Mouse (Mus musculus) monocyte, adult 5-6 weeks (primary cell): ENCODE measurements around the gene Il1b. TPM values are rescaled to one million over a fixed set of nuclear protein-coding genes. Genes with fewer than 3 reads are reported as not detected.

ENCODE experiments used
- ATAC-seq: fragments of 153-309, 156-312 bp; replicated peaks from 2 replicates; pipeline ENCODE4 v1.8.0; 2017; ENCODE audit warnings: mild to moderate bottlenecking; ENCODE audit not compliant: low TSS enrichment, insufficient number of reproducible peaks, severe bottlenecking, poor library complexity, low FRiP score
- total RNA-seq: library from RNA; stranded (forward); fragments of 200-1000, 200-491, 200-594 nt; gene quantifications from 3 replicates; pipeline ENCODE4 v1.2.3, GENCODE M21; 2017

The Il1b gene
- total RNA-seq, result 186 to 292 TPM (median 238 TPM) in 3 replicates

GRCm38 (mm10) chr2:129371039-129371438 lies at the start of gene Il1b:
Gene Il1b, minus strand, starts transcription at chr2:129371139.
- ATAC-seq, result no peak

GRCm38 (mm10) chr2:129419361-129419880 lies 48.5 kb upstream of the Il1b start:
- no peak for ATAC-seq

GRCm38 (mm10) chr2:129414593-129414992 lies 43.7 kb upstream of the Il1b start:
- no peak for ATAC-seq

- 0 out of 2 replicates have a peak, but pooled peaks have one; percentile 30 for ATAC-seq
Observed at GRCm38 (mm10) chr2:129413488-129413887, 42.5 kb upstream of the Il1b start.

GRCm38 (mm10) chr2:129411651-129412050 lies 40.7 kb upstream of the Il1b start:
- no peak for ATAC-seq

GRCm38 (mm10) chr2:129410344-129410743 lies 39.4 kb upstream of the Il1b start:
- ATAC-seq, result peak; percentile 67

GRCm38 (mm10) chr2:129408476-129408875 lies 37.5 kb upstream of the Il1b start:
- peak; percentile 82 for ATAC-seq

GRCm38 (mm10) chr2:129407596-129407995 lies 36.7 kb upstream of the Il1b start:
- no peak for ATAC-seq

- ATAC-seq, result no peak
Observed at GRCm38 (mm10) chr2:129406508-129406907, 35.6 kb upstream of the Il1b start.

- no peak for ATAC-seq
Observed at GRCm38 (mm10) chr2:129403786-129404185, 32.8 kb upstream of the Il1b start.

GRCm38 (mm10) chr2:129402330-129402729 lies 31.4 kb upstream of the Il1b start:
- ATAC-seq, result no peak

- no peak for ATAC-seq
Observed at GRCm38 (mm10) chr2:129401803-129402202, 30.9 kb upstream of the Il1b start.

- ATAC-seq, result no peak
Observed at GRCm38 (mm10) chr2:129398176-129398575, 27.2 kb upstream of the Il1b start.

GRCm38 (mm10) chr2:129393524-129393923 lies 22.6 kb upstream of the Il1b start:
- ATAC-seq, result peak; percentile 87; the same call in 1 of the 2 replicates

- ATAC-seq, result no peak
Observed at GRCm38 (mm10) chr2:129390161-129390560, 19.2 kb upstream of the Il1b start.

- ATAC-seq, result no peak
Observed at GRCm38 (mm10) chr2:129389323-129389722, 18.4 kb upstream of the Il1b start.

- no peak for ATAC-seq
Observed at GRCm38 (mm10) chr2:129385331-129385730, 14.4 kb upstream of the Il1b start.

GRCm38 (mm10) chr2:129384272-129384660 lies 13.3 kb upstream of the Il1b start:
- no peak for ATAC-seq

GRCm38 (mm10) chr2:129383512-129384271 lies 12.8 kb upstream of the Il1b start:
- ATAC-seq, result no peak

- peak; percentile 66 for ATAC-seq
Observed at GRCm38 (mm10) chr2:129380746-129381474, 10.0 kb upstream of the Il1b start.
